Mouse (Mus musculus): ENCODE measurements at regions not wholly inside any gene's neighbourhood (a gene's known extent, or its start where the extent isn't known, plus 50 kb on each side); places are given as distances from the start of the nearest gene placed in this dataset.

- peak overlapping the region; percentile 82 for H3K27ac ChIP-seq
- H3K36me3 ChIP-seq (replicated peaks; ENCODE audit: control insufficient read depth, insufficient read depth): no peaks in the 10 kb centered on the region
- no peak overlapping the region for H3K4me3 ChIP-seq (replicated peaks; ENCODE audit: low read length)
- H3K4me1 ChIP-seq (replicated peaks; ENCODE audit: control insufficient read depth, insufficient read depth, low read length): peaks cover 20% of the 10 kb centered on the region; the same call in 1 of the 2 replicates
- no peak overlapping the region for H3K9ac ChIP-seq
- no peaks in the 10 kb centered on the region for H3K27me3 ChIP-seq (ENCODE audit: control insufficient read depth, insufficient read depth, low read length)
- DNase-seq (ENCODE audit: low spot score) (no peak), ATAC-seq (ENCODE audit: low FRiP score) (no peak)
- H3K9me3 ChIP-seq (ENCODE audit: control insufficient read depth, low read length): no peaks in the 10 kb centered on the region
- 26% methylated on average over 3 of the region's 3 CpGs for WGBS
- H3K4me2 ChIP-seq (replicated peaks): no peak overlapping the region
These were observed 349.8 kb upstream of the Tmem161b start for GRCm38 (mm10) chr13:83872143-83872819.

- Histone ChIP-seq H3K4me3 (replicated peaks; ENCODE audit: low read length) (no peak overlapping the region), H3K36me3 (replicated peaks; ENCODE audit: control insufficient read depth, insufficient read depth) (no peaks in the 10 kb centered on the region), H3K9me3 (ENCODE audit: control insufficient read depth, low read length) (no peaks in the 10 kb centered on the region), H3K4me1 (replicated peaks; ENCODE audit: control insufficient read depth, insufficient read depth, low read length) (peaks cover 18% of the 10 kb centered on the region; the same call in 1 of the 2 replicates), H3K4me2 (replicated peaks) (no peak overlapping the region), H3K27me3 (ENCODE audit: control insufficient read depth, insufficient read depth, low read length) (no peaks in the 10 kb centered on the region), H3K27ac (peak overlapping the region; percentile 82), H3K9ac (no peak overlapping the region)
- under 1% methylated on average over 5 of the region's 5 CpGs for WGBS
- peak; percentile 78 for ATAC-seq (ENCODE audit: low FRiP score)
- no peak for DNase-seq (ENCODE audit: low spot score)
These were observed 349.2 kb upstream of the Tmem161b start for GRCm38 (mm10) chr13:83872887-83873286.

- WGBS: 35% methylated on average over 2 of the region's 2 CpGs
- ATAC-seq (ENCODE audit: low FRiP score) (no peak), DNase-seq (ENCODE audit: low spot score) (no peak)
- Histone ChIP-seq H3K9me3 (ENCODE audit: control insufficient read depth, low read length) (no peaks in the 10 kb centered on the region), H3K4me2 (replicated peaks) (no peak overlapping the region), H3K4me1 (replicated peaks; ENCODE audit: control insufficient read depth, insufficient read depth, low read length) (0 out of 2 replicates have a peak, but pooled peaks cover 6% of the 10 kb centered on the region), H3K4me3 (replicated peaks; ENCODE audit: low read length) (no peak overlapping the region), H3K9ac (no peak overlapping the region), H3K27ac (peak overlapping the region; percentile 79), H3K27me3 (ENCODE audit: control insufficient read depth, insufficient read depth, low read length) (no peaks in the 10 kb centered on the region), H3K36me3 (replicated peaks; ENCODE audit: control insufficient read depth, insufficient read depth) (no peaks in the 10 kb centered on the region)
These were observed 342.5 kb upstream of the Tmem161b start for GRCm38 (mm10) chr13:83879561-83879960.

- Histone ChIP-seq H3K36me3 (replicated peaks; ENCODE audit: control insufficient read depth, insufficient read depth) (no peaks in the 10 kb centered on the region), H3K4me2 (replicated peaks) (no peak overlapping the region), H3K4me1 (replicated peaks; ENCODE audit: control insufficient read depth, insufficient read depth, low read length) (0 out of 2 replicates have a peak, but pooled peaks cover 8% of the 10 kb centered on the region), H3K27me3 (ENCODE audit: control insufficient read depth, insufficient read depth, low read length) (no peaks in the 10 kb centered on the region), H3K9me3 (ENCODE audit: control insufficient read depth, low read length) (no peaks in the 10 kb centered on the region), H3K4me3 (replicated peaks; ENCODE audit: low read length) (no peak overlapping the region), H3K27ac (peak overlapping the region; percentile 79), H3K9ac (no peak overlapping the region)
- peak; percentile 55; the same call in 1 of the 2 replicates for ATAC-seq (ENCODE audit: low FRiP score)
- 24% methylated on average over 2 of the region's 2 CpGs for WGBS
- no peak for DNase-seq (ENCODE audit: low spot score)
These were observed 341.8 kb upstream of the Tmem161b start for GRCm38 (mm10) chr13:83880305-83880704.

GRCm38 (mm10) chr13:83880772-83881171 is 341.3 kb upstream of the Tmem161b start:
- Histone ChIP-seq H3K36me3 (replicated peaks; ENCODE audit: control insufficient read depth, insufficient read depth) (no peaks in the 10 kb centered on the region), H3K9ac (no peak overlapping the region), H3K9me3 (ENCODE audit: control insufficient read depth, low read length) (no peaks in the 10 kb centered on the region), H3K4me1 (replicated peaks; ENCODE audit: control insufficient read depth, insufficient read depth, low read length) (0 out of 2 replicates have a peak, but pooled peaks cover 8% of the 10 kb centered on the region), H3K27me3 (ENCODE audit: control insufficient read depth, insufficient read depth, low read length) (no peaks in the 10 kb centered on the region), H3K4me3 (replicated peaks; ENCODE audit: low read length) (no peak overlapping the region), H3K4me2 (replicated peaks) (no peak overlapping the region), H3K27ac (peak overlapping the region; percentile 79)
- ATAC-seq (ENCODE audit: low FRiP score) (no peak), DNase-seq (ENCODE audit: low spot score) (no peak)
- WGBS: 30% methylated on average over 2 of the region's 2 CpGs

- Histone ChIP-seq H3K4me2 (replicated peaks) (no peak overlapping the region), H3K27me3 (ENCODE audit: control insufficient read depth, insufficient read depth, low read length) (no peaks in the 10 kb centered on the region), H3K4me3 (replicated peaks; ENCODE audit: low read length) (no peak overlapping the region), H3K9me3 (ENCODE audit: control insufficient read depth, low read length) (no peaks in the 10 kb centered on the region), H3K27ac (peak overlapping the region; percentile 23), H3K4me1 (replicated peaks; ENCODE audit: control insufficient read depth, insufficient read depth, low read length) (0 out of 2 replicates have a peak, but pooled peaks cover 3% of the 10 kb centered on the region), H3K9ac (no peak overlapping the region), H3K36me3 (replicated peaks; ENCODE audit: control insufficient read depth, insufficient read depth) (no peaks in the 10 kb centered on the region)
- DNase-seq (ENCODE audit: low spot score) (no peak), ATAC-seq (ENCODE audit: low FRiP score) (no peak)
- WGBS: 32% methylated on average over 1 of the region's 1 CpGs
These were observed 339.3 kb upstream of the Tmem161b start for GRCm38 (mm10) chr13:83882839-83883238.

GRCm38 (mm10) chr13:83883821-83884220 is 338.3 kb upstream of the Tmem161b start:
- no peaks in the 10 kb centered on the region for H3K27me3 ChIP-seq (ENCODE audit: control insufficient read depth, insufficient read depth, low read length)
- no peak overlapping the region for H3K4me2 ChIP-seq (replicated peaks)
- H3K9ac ChIP-seq: no peak overlapping the region
- H3K27ac ChIP-seq: peak overlapping the region; percentile 69
- H3K4me3 ChIP-seq (replicated peaks; ENCODE audit: low read length): no peak overlapping the region
- 0 out of 2 replicates have a peak, but pooled peaks cover 3% of the 10 kb centered on the region for H3K4me1 ChIP-seq (replicated peaks; ENCODE audit: control insufficient read depth, insufficient read depth, low read length)
- no peaks in the 10 kb centered on the region for H3K36me3 ChIP-seq (replicated peaks; ENCODE audit: control insufficient read depth, insufficient read depth)
- no peak for DNase-seq (ENCODE audit: low spot score)
- 52% methylated on average over 4 of the region's 4 CpGs for WGBS
- H3K9me3 ChIP-seq (ENCODE audit: control insufficient read depth, low read length): no peaks in the 10 kb centered on the region
- ATAC-seq (ENCODE audit: low FRiP score): no peak

GRCm38 (mm10) chr13:83884226-83884625 is 337.9 kb upstream of the Tmem161b start:
- H3K27me3 ChIP-seq (ENCODE audit: control insufficient read depth, insufficient read depth, low read length): no peaks in the 10 kb centered on the region
- H3K4me2 ChIP-seq (replicated peaks): no peak overlapping the region
- H3K27ac ChIP-seq: peak overlapping the region; percentile 69
- ATAC-seq (ENCODE audit: low FRiP score) (no peak), DNase-seq (ENCODE audit: low spot score) (no peak)
- H3K9ac ChIP-seq: no peak overlapping the region
- 0 out of 2 replicates have a peak, but pooled peaks cover 3% of the 10 kb centered on the region for H3K4me1 ChIP-seq (replicated peaks; ENCODE audit: control insufficient read depth, insufficient read depth, low read length)
- 58% methylated on average over 4 of the region's 4 CpGs for WGBS
- no peak overlapping the region for H3K4me3 ChIP-seq (replicated peaks; ENCODE audit: low read length)
- no peaks in the 10 kb centered on the region for H3K36me3 ChIP-seq (replicated peaks; ENCODE audit: control insufficient read depth, insufficient read depth)
- no peaks in the 10 kb centered on the region for H3K9me3 ChIP-seq (ENCODE audit: control insufficient read depth, low read length)

GRCm38 (mm10) chr13:83884766-83885543 is 337.1 kb upstream of the Tmem161b start:
- no peak for DNase-seq (ENCODE audit: low spot score)
- peak overlapping the region; percentile 71 for H3K27ac ChIP-seq
- H3K4me2 ChIP-seq (replicated peaks): no peak overlapping the region; the same call in none of the 2 replicates
- H3K4me3 ChIP-seq (replicated peaks; ENCODE audit: low read length): no peak overlapping the region
- WGBS: 14% methylated on average over 13 of the region's 13 CpGs
- H3K9ac ChIP-seq: no peak overlapping the region; the same call in 1 of the 2 replicates
- peak; percentile 88 for ATAC-seq (ENCODE audit: low FRiP score)
- H3K36me3 ChIP-seq (replicated peaks; ENCODE audit: control insufficient read depth, insufficient read depth): no peaks in the 10 kb centered on the region
- no peaks in the 10 kb centered on the region for H3K27me3 ChIP-seq (ENCODE audit: control insufficient read depth, insufficient read depth, low read length)
- H3K9me3 ChIP-seq (ENCODE audit: control insufficient read depth, low read length): no peaks in the 10 kb centered on the region
- H3K4me1 ChIP-seq (replicated peaks; ENCODE audit: control insufficient read depth, insufficient read depth, low read length): 0 out of 2 replicates have a peak, but pooled peaks cover 3% of the 10 kb centered on the region

Data from hindbrain, embryonic 14.5 days (tissue).